Mouse (Mus musculus) thymus, adult 2 months (tissue): ENCODE measurements around the gene Smyd1. TPM values are rescaled to one million over a fixed set of nuclear protein-coding genes. Genes with fewer than 3 reads are reported as not detected.

ENCODE experiments used
- DNase-seq: peaks from one replicate; pipeline ENCODE4 v3.0.0; 2021
- H3K27ac ChIP-seq: fragments of 200-500 bp; 2 replicates; pipeline ENCODE4 v1.5.1; 2012; ENCODE audit warnings: low read length, control low read depth; ENCODE audit not compliant: control insufficient read depth, insufficient read depth
- H3K27me3 ChIP-seq: fragments of 200-500 bp; 2 replicates; pipeline ENCODE4 v1.6.1; 2012; ENCODE audit warnings: mild to moderate bottlenecking, low read length, moderate library complexity, mixed read lengths; ENCODE audit not compliant: control insufficient read depth, insufficient read depth
- H3K36me3 ChIP-seq: fragments of 200-500 bp; 2 replicates; pipeline ENCODE4 v1.6.1; 2012; ENCODE audit warnings: mild to moderate bottlenecking, low read length, moderate library complexity; ENCODE audit not compliant: control insufficient read depth, insufficient read depth
- H3K4me1 ChIP-seq: fragments of 200-500 bp; replicated peaks from 2 replicates; pipeline ENCODE4 v1.6.1; 2012; ENCODE audit warnings: low read length; ENCODE audit not compliant: control insufficient read depth, insufficient read depth
- H3K4me3 ChIP-seq: fragments of 200-500 bp; 2 replicates; pipeline ENCODE4 v1.5.1; 2012; ENCODE audit warnings: mild to moderate bottlenecking, low read length, control low read depth, moderate library complexity; ENCODE audit not compliant: control insufficient read depth, insufficient read depth
- CTCF ChIP-seq: fragments of 200-500 bp; IDR thresholded peaks from 2 replicates; pipeline ENCODE4 v1.5.1; 2012; ENCODE audit warnings: mild to moderate bottlenecking, control low read depth, low read length, moderate library complexity, borderline replicate concordance; ENCODE audit not compliant: control insufficient read depth, poor library complexity, insufficient read depth; ENCODE audit errors: extremely low read depth
- POLR2A ChIP-seq: fragments of 200-500 bp; IDR thresholded peaks from 2 replicates; pipeline ENCODE4 v1.6.1; 2012; ENCODE audit warnings: mild to moderate bottlenecking, low read length, control low read depth, moderate library complexity; ENCODE audit not compliant: control insufficient read depth, poor library complexity, insufficient read depth; ENCODE audit errors: extremely low read depth
- WGBS: fragments of 180-500 bp; shearing (Covaris S2); methylation state at CpG from one replicate; pipeline ENCODE4 v1.1.7; 2018; 5-methylcytosine and 5-hydroxymethylcytosine counted together
- polyA plus RNA-seq: library from polyadenylated mRNA; depleted of rRNA; stranded (reverse); fragments of >200 nt; gene quantifications from 2 replicates; pipeline ENCODE4 v1.2.3, GENCODE M21; 2012

Smyd1 gene
- polyA plus RNA-seq, 1 experiment, result 15.1 TPM

GRCm38 (mm10) chr6:71258562-71258961, 63.5 kb downstream of the Smyd1 start:
- Histone ChIP-seq H3K27me3 (no peaks in the 10 kb centered on the region), H3K4me3 (no peak overlapping the region), H3K36me3 (no peaks in the 10 kb centered on the region), H3K4me1 (no peaks in the 10 kb centered on the region), H3K27ac (no peak overlapping the region)
- TF ChIP-seq CTCF (no peak), POLR2A (no peak)
- 28% methylated on average over 2 of the region's 2 CpGs for WGBS
- no peak for DNase-seq

GRCm38 (mm10) chr6:71257375-71257774, 64.7 kb downstream of the Smyd1 start:
- H3K27me3 ChIP-seq, result no peaks in the 10 kb centered on the region
- no peak for DNase-seq
- H3K27ac ChIP-seq, result no peak overlapping the region
- no peaks in the 10 kb centered on the region for H3K36me3 ChIP-seq
- WGBS, result 89% methylated on average over 1 of the region's 1 CpGs
- H3K4me1 ChIP-seq, result no peaks in the 10 kb centered on the region
- no peak overlapping the region for H3K4me3 ChIP-seq
- TF ChIP-seq CTCF (no peak), POLR2A (no peak)

- 98% methylated on average over 10 of the region's 10 CpGs for WGBS
- TF ChIP-seq POLR2A, result no peak
- TF ChIP-seq CTCF, result no peak
- H3K4me3 ChIP-seq, result no peak overlapping the region
- H3K36me3 ChIP-seq, result no peaks in the 10 kb centered on the region
- H3K27ac ChIP-seq, result no peak overlapping the region
- no peaks in the 10 kb centered on the region for H3K27me3 ChIP-seq
- H3K4me1 ChIP-seq, result no peaks in the 10 kb centered on the region
- DNase-seq, result no peak
Observed at GRCm38 (mm10) chr6:71256166-71256565, 65.9 kb downstream of the Smyd1 start.

- TF ChIP-seq POLR2A, result no peak
- no peak for TF ChIP-seq CTCF
- DNase-seq, result no peak
- H3K4me3 ChIP-seq, result no peak overlapping the region
- no peaks in the 10 kb centered on the region for H3K4me1 ChIP-seq
- H3K36me3 ChIP-seq, result no peaks in the 10 kb centered on the region
- over 99% methylated on average over 6 of the region's 6 CpGs for WGBS
- H3K27ac ChIP-seq, result no peak overlapping the region
- H3K27me3 ChIP-seq, result no peaks in the 10 kb centered on the region
Observed at GRCm38 (mm10) chr6:71254456-71254855, 67.6 kb downstream of the Smyd1 start.

GRCm38 (mm10) chr6:71250951-71251350, 71.1 kb downstream of the Smyd1 start:
- Histone ChIP-seq H3K27ac (no peak overlapping the region), H3K27me3 (no peaks in the 10 kb centered on the region), H3K36me3 (no peaks in the 10 kb centered on the region), H3K4me1 (no peaks in the 10 kb centered on the region), H3K4me3 (no peak overlapping the region)
- DNase-seq, result no peak
- TF ChIP-seq POLR2A, result no peak
- no peak for TF ChIP-seq CTCF
- 82% methylated on average over 8 of the region's 8 CpGs for WGBS

GRCm38 (mm10) chr6:71249615-71250014, 72.4 kb downstream of the Smyd1 start:
- DNase-seq, result no peak
- WGBS, result 98% methylated on average over 3 of the region's 3 CpGs
- H3K27ac ChIP-seq, result no peak overlapping the region

GRCm38 (mm10) chr6:71248420-71248819, 73.6 kb downstream of the Smyd1 start:
- H3K36me3 ChIP-seq, result no peaks in the 10 kb centered on the region
- WGBS, result 96% methylated on average over 1 of the region's 1 CpGs
- no peak overlapping the region for H3K27ac ChIP-seq
- DNase-seq, result no peak
- TF ChIP-seq CTCF (no peak), POLR2A (no peak)
- H3K4me1 ChIP-seq, result no peaks in the 10 kb centered on the region
- H3K4me3 ChIP-seq, result no peak overlapping the region
- no peaks in the 10 kb centered on the region for H3K27me3 ChIP-seq

More at GRCm38 (mm10) chr6:71249615-71250014, 72.4 kb downstream of the Smyd1 start:
- Histone ChIP-seq H3K36me3 (no peaks in the 10 kb centered on the region), H3K4me3 (no peak overlapping the region), H3K4me1 (no peaks in the 10 kb centered on the region), H3K27me3 (no peaks in the 10 kb centered on the region)
- TF ChIP-seq CTCF, result no peak
- no peak for TF ChIP-seq POLR2A
